Mouse (Mus musculus) olfactory bulb, adult 2 months (tissue): Measurements from ENCODE around the gene Zbtb38.

Source experiments
- CTCF ChIP-seq: fragments of 200-500 bp; IDR thresholded peaks from 2 replicates; pipeline ENCODE4 v1.5.1; 2012; ENCODE audit warnings: low read depth, mild to moderate bottlenecking, low read length, moderate library complexity; ENCODE audit not compliant: insufficient read depth
- POLR2A ChIP-seq: fragments of 200-500 bp; IDR thresholded peaks from 2 replicates; pipeline ENCODE4 v1.6.1; 2012; ENCODE audit warnings: mild to moderate bottlenecking, low read depth, low read length, moderate library complexity; ENCODE audit not compliant: insufficient read depth

GRCm38 (mm10) chr9:96669877-96670276 is 82.8 kb downstream of the Zbtb38 start:
- TF ChIP-seq CTCF (peak; percentile 76), POLR2A (peak; percentile 45; the same call in 1 of the 2 replicates)
